Mouse (Mus musculus) neural tube, embryonic 15.5 days (tissue): ENCODE data around the gene Psap. TPM values are rescaled to one million over a fixed set of nuclear protein-coding genes. Genes with fewer than 3 reads are reported as not detected.
"Not testable (repeated sequence)": the region's sequence is repeated elsewhere in the genome, so short reads cannot be mapped to it uniquely, and the experiment has no call there.

ENCODE experiments used
- ATAC-seq: fragments of 200-750 bp; cut with Nextera tagmentation; 2 replicates; pipeline ENCODE4 v1.8.0; 2017; ENCODE audit warnings: mild to moderate bottlenecking, moderate TSS enrichment, moderate library complexity; ENCODE audit not compliant: low FRiP score
- H3K27ac ChIP-seq: fragments of 300-500 bp; sonication (generic); replicated peaks from 2 replicates; pipeline ENCODE4 v1.5.1; 2015; ENCODE audit warnings: mild to moderate bottlenecking, inconsistent platforms
- H3K27me3 ChIP-seq: fragments of 300-500 bp; sonication (generic); replicated peaks from 2 replicates; pipeline ENCODE4 v1.6.1; 2015; ENCODE audit warnings: inconsistent platforms
- H3K36me3 ChIP-seq: fragments of 300-500 bp; sonication (generic); 2 replicates; pipeline ENCODE4 v1.6.1; 2015; ENCODE audit warnings: inconsistent platforms
- H3K4me1 ChIP-seq: fragments of 300-500 bp; sonication (generic); 2 replicates; pipeline ENCODE4 v1.6.1; 2015; ENCODE audit warnings: inconsistent platforms
- H3K4me2 ChIP-seq: fragments of 300-500 bp; sonication (generic); 2 replicates; pipeline ENCODE4 v1.6.1; 2015; ENCODE audit warnings: inconsistent platforms, mild to moderate bottlenecking, moderate library complexity
- H3K4me3 ChIP-seq: fragments of 300-500 bp; sonication (generic); replicated peaks from 2 replicates; pipeline ENCODE4 v1.5.1; 2015; ENCODE audit warnings: mild to moderate bottlenecking, inconsistent platforms
- H3K9ac ChIP-seq: fragments of 300-500 bp; sonication (generic); replicated peaks from 2 replicates; pipeline ENCODE4 v1.6.1; 2015; ENCODE audit warnings: mild to moderate bottlenecking, inconsistent platforms
- H3K9me3 ChIP-seq: fragments of 300-500 bp; sonication (generic); replicated peaks from 2 replicates; pipeline ENCODE4 v1.6.1; 2016; ENCODE audit warnings: inconsistent platforms
- WGBS: fragments of 180-500 bp; shearing (Covaris S2); methylation state at CpG from one replicate; pipeline ENCODE4 v1.1.7; 2015; ENCODE audit warnings: mixed read lengths; 5-methylcytosine and 5-hydroxymethylcytosine counted together
- polyA plus RNA-seq: library from polyadenylated mRNA; unstranded; fragments of >200 nt; fragmentation: Nextera tagmentation; extraction: Ambion mirVana; gene quantifications from 2 replicates; pipeline ENCODE4 v1.2.1, GENCODE M21; 2015

Gene Psap
- polyA plus RNA-seq, 1 experiment from 2014 or later, result 220 TPM

DNA sequence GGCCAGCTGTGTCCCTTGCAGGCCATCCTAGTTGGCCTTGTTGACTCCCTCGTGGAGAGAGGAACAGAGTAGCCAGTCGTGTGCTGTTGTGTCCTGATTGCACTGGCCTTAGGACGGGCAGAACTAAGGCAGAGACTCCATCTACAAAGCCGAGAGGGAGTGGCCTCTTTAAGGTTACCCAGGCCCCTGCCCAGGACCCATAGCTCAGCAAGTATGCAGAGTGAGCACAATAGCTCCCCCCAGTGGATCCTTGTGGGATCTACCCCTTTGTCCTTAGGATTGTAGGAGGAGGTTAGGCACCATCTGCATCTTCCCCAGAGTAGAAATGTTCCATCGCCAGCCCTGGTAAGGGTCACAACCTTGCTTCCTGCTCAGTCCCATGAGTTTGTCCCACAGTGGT, 30.9 kb upstream of the Psap start:
- Histone ChIP-seq H3K9ac (no peak overlapping the region), H3K36me3 (no peaks in the 10 kb centered on the region), H3K4me2 (no peak overlapping the region), H3K27me3 (no peaks in the 10 kb centered on the region), H3K27ac (no peak overlapping the region), H3K4me3 (no peak overlapping the region), H3K4me1 (0 out of 2 replicates have a peak, but pooled peaks cover 2% of the 10 kb centered on the region), H3K9me3 (no peaks in the 10 kb centered on the region)
- WGBS, result 32% methylated on average over 5 of the region's 5 CpGs
- ATAC-seq, result no peak

DNA sequence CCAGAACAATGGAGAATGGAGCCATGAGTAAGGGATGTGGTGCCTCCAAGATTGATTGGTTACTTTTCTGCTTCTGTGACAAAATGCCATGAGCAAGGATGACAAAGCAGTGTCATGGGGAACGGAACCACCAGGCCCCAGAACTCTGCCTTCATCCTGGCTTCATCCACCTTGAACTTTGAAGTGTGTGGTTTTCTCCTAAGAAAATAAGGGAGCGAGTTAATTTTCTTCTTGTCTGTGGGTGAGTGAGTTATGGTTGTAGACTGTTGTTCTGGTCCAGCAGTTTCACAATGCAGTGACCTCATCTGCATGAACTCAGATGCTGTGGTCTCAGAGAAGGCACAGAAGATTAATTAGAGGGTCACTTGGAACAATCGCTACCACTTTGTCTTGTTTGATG, 29.1 kb upstream of the Psap start:
- 23% methylated on average over 3 of the region's 3 CpGs for WGBS
- H3K9me3 ChIP-seq, H3K9ac ChIP-seq, H3K36me3 ChIP-seq, ATAC-seq, H3K4me3 ChIP-seq, H3K4me2 ChIP-seq, H3K27me3 ChIP-seq, H3K27ac ChIP-seq, H3K4me1 ChIP-seq: not testable (repeated sequence)

DNA sequence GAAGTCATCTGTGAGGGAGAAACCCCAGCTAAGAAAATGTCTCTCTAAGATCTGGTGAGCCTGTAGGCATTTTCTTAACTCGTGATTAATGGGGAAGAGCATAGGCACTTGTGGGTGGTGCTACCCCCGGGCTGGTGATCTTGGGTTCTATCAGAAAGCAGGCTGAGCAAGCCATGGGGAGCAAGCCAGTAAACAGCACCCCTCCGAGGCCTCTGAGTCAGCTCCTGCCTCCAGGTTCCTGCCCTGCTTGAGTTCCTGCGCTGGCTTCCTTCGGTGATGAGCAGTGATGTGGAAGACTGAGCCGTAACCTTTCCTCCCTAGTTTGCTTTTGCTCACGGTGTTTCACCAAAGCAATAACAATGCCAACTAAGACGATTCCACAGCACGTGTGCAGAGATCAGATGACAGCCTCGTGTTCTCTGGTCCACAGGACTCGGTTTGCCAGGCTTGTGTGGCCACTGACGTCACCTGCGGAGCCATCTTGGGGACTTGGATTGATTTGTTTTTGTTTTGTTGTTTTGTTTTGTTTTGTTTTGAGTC, 26.9 kb upstream of the Psap start:
- Histone ChIP-seq H3K36me3 (no peaks in the 10 kb centered on the region), H3K4me3 (no peak overlapping the region), H3K27ac (no peak overlapping the region), H3K27me3 (no peaks in the 10 kb centered on the region), H3K9ac (no peak overlapping the region), H3K4me2 (no peak overlapping the region), H3K4me1 (no peaks in the 10 kb centered on the region), H3K9me3 (no peaks in the 10 kb centered on the region)
- 82% methylated on average over 13 of the region's 13 CpGs for WGBS
- ATAC-seq, result no peak

DNA sequence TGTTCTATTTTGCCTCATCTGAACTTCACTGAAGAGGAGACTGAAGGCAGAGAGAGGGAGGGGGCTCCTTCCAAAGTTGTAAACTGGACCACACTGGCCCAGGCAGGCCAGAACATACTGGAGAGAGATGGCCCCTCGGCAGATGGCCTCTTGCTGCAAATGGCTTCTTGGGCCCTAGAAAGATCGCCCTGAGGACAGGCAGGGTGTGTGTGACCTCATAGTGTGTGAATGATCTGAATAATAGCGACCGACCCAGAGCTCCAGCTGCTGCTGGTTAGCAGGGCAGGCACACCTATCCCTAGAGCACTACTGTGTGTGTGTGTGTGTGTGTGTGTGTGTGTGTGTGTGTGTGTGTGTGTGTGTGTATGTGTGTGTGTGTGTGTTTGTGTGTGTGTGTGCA, 25.2 kb upstream of the Psap start:
- Histone ChIP-seq H3K9ac (no peak overlapping the region), H3K4me3 (no peak overlapping the region), H3K4me1 (no peaks in the 10 kb centered on the region), H3K27me3 (no peaks in the 10 kb centered on the region), H3K27ac (no peak overlapping the region), H3K36me3 (no peaks in the 10 kb centered on the region), H3K9me3 (no peaks in the 10 kb centered on the region), H3K4me2 (no peak overlapping the region)
- no peak for ATAC-seq
- WGBS, result 64% methylated on average over 4 of the region's 4 CpGs

DNA sequence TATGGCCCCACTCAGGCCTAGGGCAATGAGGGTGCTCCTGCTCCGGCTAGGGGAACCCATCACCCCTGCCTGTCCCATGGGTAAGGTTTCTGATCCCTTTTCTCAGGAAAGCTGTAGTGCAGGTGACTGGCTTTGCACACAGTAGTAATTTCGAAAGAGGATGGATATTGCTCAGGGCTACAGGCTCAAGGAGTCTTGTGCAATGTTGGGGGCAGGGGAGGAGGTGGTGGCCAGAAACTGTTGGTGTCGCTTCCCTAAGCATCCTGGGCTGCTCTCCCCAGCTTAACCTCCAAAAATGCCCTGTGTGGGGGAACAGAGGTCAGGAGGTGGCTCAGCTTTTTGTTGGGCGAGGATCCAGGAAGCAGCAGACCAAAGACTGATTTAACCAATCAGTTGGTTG, 24.8 kb upstream of the Psap start:
- ATAC-seq, result no peak
- Histone ChIP-seq H3K9ac (no peak overlapping the region), H3K4me2 (no peak overlapping the region), H3K27ac (no peak overlapping the region), H3K27me3 (no peaks in the 10 kb centered on the region), H3K4me1 (no peaks in the 10 kb centered on the region), H3K36me3 (no peaks in the 10 kb centered on the region), H3K9me3 (no peaks in the 10 kb centered on the region), H3K4me3 (no peak overlapping the region)
- 87% methylated on average over 4 of the region's 4 CpGs for WGBS

DNA sequence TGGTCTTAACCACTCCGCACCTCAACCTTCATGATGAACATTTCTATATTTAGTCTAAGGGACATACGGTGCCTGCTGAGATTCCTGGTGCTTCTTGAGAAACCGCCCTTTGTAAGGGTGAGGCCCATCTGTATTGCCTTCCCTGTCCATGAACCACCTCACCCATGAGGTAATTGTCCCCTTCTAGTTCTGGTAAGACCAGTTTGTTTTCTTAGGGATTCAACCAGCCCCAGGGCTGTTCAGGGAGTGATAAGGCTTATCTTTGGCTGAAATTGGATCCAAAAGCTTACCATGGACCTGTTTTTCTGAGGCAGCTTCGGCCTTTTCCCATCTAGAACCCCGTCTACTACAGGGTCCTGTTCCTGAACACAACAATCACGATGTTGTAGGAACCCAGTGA, 21.3 kb upstream of the Psap start:
- H3K9ac ChIP-seq, result no peak overlapping the region
- 90% methylated on average over 6 of the region's 6 CpGs for WGBS
- H3K27ac ChIP-seq, result no peak overlapping the region
- no peaks in the 10 kb centered on the region for H3K4me1 ChIP-seq
- H3K4me3 ChIP-seq, result no peak overlapping the region
- ATAC-seq, result no peak
- H3K36me3 ChIP-seq, result no peaks in the 10 kb centered on the region
- H3K9me3 ChIP-seq, result no peaks in the 10 kb centered on the region
- no peak overlapping the region for H3K4me2 ChIP-seq
- no peaks in the 10 kb centered on the region for H3K27me3 ChIP-seq

DNA sequence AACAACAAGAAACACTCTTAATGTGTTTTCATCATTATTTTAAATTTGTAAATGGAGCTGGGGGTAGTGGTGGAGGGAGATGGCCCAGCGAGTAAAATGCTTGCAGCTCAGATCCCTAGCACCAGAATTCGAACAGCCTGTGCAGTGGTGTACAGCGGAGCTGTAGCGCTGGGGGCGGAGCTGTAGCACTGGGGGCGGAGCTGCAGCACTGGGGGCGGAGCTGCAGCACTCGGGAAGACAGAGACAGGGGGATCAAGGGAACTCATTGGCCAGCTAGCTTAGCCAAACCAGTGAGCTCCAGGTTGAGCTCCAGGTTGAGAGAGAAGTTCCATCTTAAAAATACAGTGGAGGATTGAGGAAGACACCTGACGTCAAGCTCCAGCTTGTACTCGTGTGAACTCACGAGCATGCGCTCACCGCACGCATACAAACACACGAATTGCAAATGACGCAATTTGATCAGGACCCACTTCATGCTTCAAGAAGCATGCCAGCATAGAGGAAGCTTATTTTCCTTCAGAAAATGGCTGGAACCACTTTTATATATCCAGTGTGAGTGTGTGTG, 20.1 kb upstream of the Psap start:
- Histone ChIP-seq H3K4me3 (no peak overlapping the region), H3K27ac (no peak overlapping the region), H3K27me3 (no peaks in the 10 kb centered on the region), H3K9ac (no peak overlapping the region), H3K9me3 (no peaks in the 10 kb centered on the region), H3K36me3 (no peaks in the 10 kb centered on the region), H3K4me2 (no peak overlapping the region), H3K4me1 (peaks cover 3% of the 10 kb centered on the region)
- ATAC-seq, result no peak
- 56% methylated on average over 16 of the region's 16 CpGs for WGBS

DNA sequence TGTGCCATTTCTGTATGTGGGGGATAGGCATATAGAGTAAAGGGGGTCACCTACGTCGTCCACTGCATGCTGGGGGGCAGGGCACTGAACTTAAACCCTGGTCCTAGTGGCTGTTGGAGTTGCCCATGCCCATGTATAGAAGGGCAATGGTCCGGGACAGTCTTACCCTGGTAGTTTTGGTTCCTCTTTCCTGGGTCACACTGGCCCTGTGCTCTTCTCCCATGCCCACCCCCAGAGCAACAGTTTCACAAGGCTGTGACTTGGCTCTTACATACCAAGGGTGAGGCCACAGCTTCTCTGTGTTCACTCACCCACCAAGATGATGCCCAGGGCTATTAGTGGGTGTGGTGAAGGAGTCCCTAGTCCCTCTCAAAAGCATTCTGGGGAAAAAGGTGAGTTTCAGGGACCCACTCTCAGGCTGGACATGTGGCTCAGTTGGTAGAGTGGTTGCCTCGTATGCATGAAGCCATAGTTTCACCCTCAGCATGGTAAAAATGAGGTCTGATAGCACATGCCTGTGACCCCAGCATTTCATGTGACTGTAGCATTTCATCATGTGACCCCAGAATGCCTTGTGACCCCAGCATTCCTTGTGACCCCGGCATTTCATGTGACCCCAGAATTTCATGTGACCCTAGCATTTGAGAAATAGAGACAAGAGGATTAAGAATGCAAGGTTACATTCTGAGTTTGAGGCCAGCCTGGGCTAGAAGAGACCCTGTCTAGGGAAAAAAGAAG, 16.7 kb upstream of the Psap start:
- H3K9me3 ChIP-seq, result no peaks in the 10 kb centered on the region
- 90% methylated on average over 5 of the region's 5 CpGs for WGBS
- no peaks in the 10 kb centered on the region for H3K36me3 ChIP-seq
- ATAC-seq, result no peak
- H3K4me1 ChIP-seq, result peaks cover 3% of the 10 kb centered on the region
- H3K27me3 ChIP-seq, result no peaks in the 10 kb centered on the region
- no peak overlapping the region for H3K9ac ChIP-seq
- H3K27ac ChIP-seq, result no peak overlapping the region
- H3K4me3 ChIP-seq, result no peak overlapping the region
- no peak overlapping the region for H3K4me2 ChIP-seq

DNA sequence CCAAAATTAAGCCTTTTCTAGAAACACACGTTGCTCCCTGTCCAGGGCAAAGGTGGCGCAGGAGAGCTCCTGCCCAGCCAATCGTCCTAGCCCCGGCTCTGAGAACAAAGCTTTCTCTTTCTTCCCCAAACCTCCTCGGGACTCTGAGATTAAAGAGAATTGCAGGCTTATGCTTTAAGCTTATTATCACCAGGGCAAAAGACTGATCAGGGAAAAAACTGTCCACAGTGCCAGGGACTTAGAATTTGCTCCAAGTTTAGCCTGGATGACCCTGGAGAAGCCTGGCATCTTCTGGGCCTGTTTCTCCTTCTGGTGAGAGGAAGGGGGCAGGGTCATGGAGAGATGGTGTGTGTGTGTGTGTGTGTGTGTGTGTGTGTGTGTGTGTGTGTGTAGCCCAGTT, 15.9 kb upstream of the Psap start:
- Histone ChIP-seq H3K4me1 (peaks cover 3% of the 10 kb centered on the region), H3K9ac (no peak overlapping the region), H3K27me3 (no peaks in the 10 kb centered on the region), H3K4me2 (no peak overlapping the region), H3K36me3 (no peaks in the 10 kb centered on the region), H3K9me3 (no peaks in the 10 kb centered on the region), H3K4me3 (no peak overlapping the region), H3K27ac (no peak overlapping the region)
- ATAC-seq, result no peak
- 51% methylated on average over 5 of the region's 5 CpGs for WGBS

DNA sequence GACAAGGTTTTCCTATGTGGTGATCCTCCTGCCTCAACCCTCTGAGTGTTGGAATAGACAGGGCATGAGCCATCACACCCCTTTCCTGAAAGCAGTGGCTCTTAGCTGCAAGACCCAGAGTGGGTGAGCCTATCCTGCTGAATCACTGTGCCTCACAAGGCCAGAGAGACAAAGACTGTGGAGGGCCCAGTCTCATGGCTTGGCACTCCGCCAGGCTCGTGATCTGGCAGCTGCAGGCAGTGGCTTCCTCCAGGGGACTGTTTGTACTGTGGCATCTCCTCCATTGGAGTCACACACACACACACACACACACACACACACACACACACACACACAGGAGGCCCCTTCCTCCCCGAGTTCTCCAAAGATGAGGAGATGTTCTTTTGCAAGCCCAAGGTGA, 15.0 kb upstream of the Psap start:
- H3K4me3 ChIP-seq, result no peak overlapping the region
- H3K36me3 ChIP-seq, result no peaks in the 10 kb centered on the region
- peak; percentile 85 for ATAC-seq
- H3K27me3 ChIP-seq, result no peaks in the 10 kb centered on the region
- H3K9ac ChIP-seq, result no peak overlapping the region
- peak overlapping the region; percentile 71 for H3K27ac ChIP-seq
- 6% methylated on average over 3 of the region's 3 CpGs for WGBS
- H3K4me1 ChIP-seq, result peaks cover 3% of the 10 kb centered on the region
- no peak overlapping the region for H3K4me2 ChIP-seq
- H3K9me3 ChIP-seq, result no peaks in the 10 kb centered on the region

DNA sequence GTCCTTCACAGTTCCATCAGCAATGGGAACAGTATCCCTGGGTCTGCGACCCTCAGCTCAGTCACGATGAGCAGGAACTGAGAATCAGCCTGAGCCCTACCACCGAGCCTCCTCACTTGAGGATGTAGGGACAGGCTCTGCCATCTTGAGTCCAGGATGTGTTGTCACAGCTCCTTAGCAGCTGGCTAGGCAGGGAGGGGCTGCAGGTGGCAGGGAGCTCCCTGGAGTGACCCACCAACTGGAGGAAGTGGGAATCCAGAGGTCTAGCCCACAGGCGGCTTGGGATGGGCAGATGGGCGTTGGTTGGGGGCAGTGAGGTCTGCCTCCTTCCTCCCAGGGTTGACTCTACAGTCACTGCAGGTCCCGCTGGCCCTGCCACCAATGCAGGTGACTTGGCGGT, 14.1 kb upstream of the Psap start:
- no peak overlapping the region for H3K4me2 ChIP-seq
- no peak for ATAC-seq
- H3K27me3 ChIP-seq, result no peaks in the 10 kb centered on the region
- no peaks in the 10 kb centered on the region for H3K9me3 ChIP-seq
- H3K9ac ChIP-seq, result no peak overlapping the region
- H3K36me3 ChIP-seq, result no peaks in the 10 kb centered on the region
- 87% methylated on average over 7 of the region's 7 CpGs for WGBS
- no peak overlapping the region for H3K4me3 ChIP-seq
- no peak overlapping the region for H3K27ac ChIP-seq
- H3K4me1 ChIP-seq, result peaks cover 3% of the 10 kb centered on the region

DNA sequence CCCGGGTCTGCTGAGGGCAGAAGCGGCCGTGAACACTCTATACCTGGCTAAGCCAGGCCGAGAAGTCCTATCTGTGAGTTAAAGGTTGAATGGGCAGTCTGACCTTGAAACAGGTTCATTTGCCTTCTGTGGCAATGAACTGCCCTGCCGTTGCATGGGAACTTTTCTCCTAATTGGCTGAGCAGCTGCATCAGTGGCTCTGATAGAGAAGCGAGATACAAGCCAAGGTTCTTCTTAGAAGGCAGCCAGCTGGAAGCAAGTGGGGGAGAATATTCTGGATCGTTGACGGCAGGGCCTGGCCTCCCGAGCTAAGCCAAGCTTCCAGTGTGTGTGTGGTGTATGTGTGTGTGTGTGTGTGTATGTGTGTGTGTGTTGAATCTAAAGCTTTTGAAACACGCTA, 12.2 kb upstream of the Psap start:
- no peaks in the 10 kb centered on the region for H3K27me3 ChIP-seq
- 80% methylated on average over 10 of the region's 10 CpGs for WGBS
- no peak for ATAC-seq
- peaks cover 3% of the 10 kb centered on the region for H3K4me1 ChIP-seq
- no peak overlapping the region for H3K27ac ChIP-seq
- no peak overlapping the region for H3K9ac ChIP-seq
- no peak overlapping the region for H3K4me2 ChIP-seq
- no peaks in the 10 kb centered on the region for H3K36me3 ChIP-seq
- H3K4me3 ChIP-seq, result no peak overlapping the region
- H3K9me3 ChIP-seq, result no peaks in the 10 kb centered on the region
